Mouse (Mus musculus) bone marrow macrophage, adult 2 months (primary cell): ENCODE data around the gene Slc37a1.

Source experiments
- CTCF ChIP-seq: IDR thresholded peaks from 2 replicates; pipeline ENCODE4 v1.5.1; 2012; ENCODE audit warnings: low read depth, mild to moderate bottlenecking, low read length, moderate library complexity
- POLR2A ChIP-seq: IDR thresholded peaks from 2 replicates; pipeline ENCODE4 v1.6.1; 2012; ENCODE audit warnings: mild to moderate bottlenecking, low read depth, low read length, borderline replicate concordance

DNA sequence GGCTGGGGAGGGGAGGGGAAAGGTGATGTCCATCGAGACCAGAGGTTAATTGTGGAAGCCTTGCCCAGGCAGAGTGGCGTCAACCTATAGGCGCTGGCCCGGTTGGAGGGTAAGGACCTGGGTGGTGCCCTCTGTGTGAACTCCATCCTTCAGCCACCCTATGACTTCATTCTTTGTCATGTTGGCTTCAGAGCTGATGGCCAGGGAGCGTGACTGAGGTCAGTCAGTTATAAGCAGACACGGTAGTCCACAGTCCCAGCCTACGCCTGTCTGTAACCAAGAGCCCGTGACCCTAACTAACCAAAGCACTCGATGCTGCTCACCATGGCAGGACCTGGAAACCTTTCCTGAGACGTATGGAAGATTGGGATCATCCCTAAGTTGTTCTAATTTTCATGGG is 26.1 kb downstream of the Slc37a1 start:
- TF ChIP-seq CTCF, result no peak
- no peak for TF ChIP-seq POLR2A
